Mouse (Mus musculus): ENCODE measurements around the gene Smco3.

The Smco3 gene

GRCm38 (mm10) chr6:136845706-136846480 is 10.6 kb upstream of the Smco3 start:
- no peak for DNase-seq (ENCODE audit: low read depth)

GRCm38 (mm10) chr6:136844903-136845302 is 9.7 kb upstream of the Smco3 start:
- DNase-seq (ENCODE audit: low read depth): no peak

GRCm38 (mm10) chr6:136837323-136837722 is 2.1 kb upstream of the Smco3 start:
- no peak for DNase-seq (ENCODE audit: low read depth)

- peak; percentile 70 for DNase-seq (ENCODE audit: low read depth)
Observed at GRCm38 (mm10) chr6:136831712-136832111, 3.5 kb downstream of the Smco3 start.

- DNase-seq (ENCODE audit: low read depth): no peak
Observed at GRCm38 (mm10) chr6:136828681-136829080, 6.6 kb downstream of the Smco3 start.

GRCm38 (mm10) chr6:136827881-136828561 is 7.2 kb downstream of the Smco3 start, which contains the start of gene Wbp11:
Gene Wbp11 (minus strand): TSS chr6:136828233.
- DNase-seq (ENCODE audit: low read depth): peak; percentile 100

GRCm38 (mm10) chr6:136827516-136827880 is 7.8 kb downstream of the Smco3 start, which contains the start of gene BC049715:
Gene BC049715 (plus strand): TSS chr6:136827626.
- no peak for DNase-seq (ENCODE audit: low read depth)

GRCm38 (mm10) chr6:136827116-136827515 is 8.1 kb downstream of the Smco3 start:
- peak; percentile 31 for DNase-seq (ENCODE audit: low read depth)

- no peak for DNase-seq (ENCODE audit: low read depth)
Observed at GRCm38 (mm10) chr6:136824987-136825386, 10.3 kb downstream of the Smco3 start.

- DNase-seq (ENCODE audit: low read depth): no peak
Observed at GRCm38 (mm10) chr6:136821086-136821485, 14.2 kb downstream of the Smco3 start.

- no peak for DNase-seq (ENCODE audit: low read depth)
Observed at GRCm38 (mm10) chr6:136820381-136820780, 14.9 kb downstream of the Smco3 start.

- no peak for DNase-seq (ENCODE audit: low read depth)
Observed at GRCm38 (mm10) chr6:136817549-136817948, 17.7 kb downstream of the Smco3 start.

GRCm38 (mm10) chr6:136816826-136817225 is 18.4 kb downstream of the Smco3 start:
- DNase-seq (ENCODE audit: low read depth): no peak

- DNase-seq (ENCODE audit: low read depth): peak; percentile 56
Observed at GRCm38 (mm10) chr6:136815381-136815780, 19.9 kb downstream of the Smco3 start.

- peak; percentile 31 for DNase-seq (ENCODE audit: low read depth)
Observed at GRCm38 (mm10) chr6:136813117-136813516, 22.1 kb downstream of the Smco3 start.

GRCm38 (mm10) chr6:136811196-136811595 is 24.1 kb downstream of the Smco3 start:
- no peak for DNase-seq (ENCODE audit: low read depth)

GRCm38 (mm10) chr6:136809673-136810072 is 25.6 kb downstream of the Smco3 start:
- no peak for DNase-seq (ENCODE audit: low read depth)

GRCm38 (mm10) chr6:136809077-136809476 is 26.2 kb downstream of the Smco3 start:
- peak; percentile 98 for DNase-seq (ENCODE audit: low read depth)

GRCm38 (mm10) chr6:136808631-136809046 is 26.6 kb downstream of the Smco3 start:
- no peak for DNase-seq (ENCODE audit: low read depth)

GRCm38 (mm10) chr6:136808014-136808417 is 27.2 kb downstream of the Smco3 start, which contains the start of gene H2afj:
Gene H2afj (plus strand): TSS chr6:136808244.
- peak; percentile 98 for DNase-seq (ENCODE audit: low read depth)

- DNase-seq (ENCODE audit: low read depth): no peak
Observed at GRCm38 (mm10) chr6:136807395-136808013, 27.7 kb downstream of the Smco3 start.

GRCm38 (mm10) chr6:136806819-136807218 is 28.4 kb downstream of the Smco3 start:
- no peak for DNase-seq (ENCODE audit: low read depth)

- peak; percentile 44 for DNase-seq (ENCODE audit: low read depth)
Observed at GRCm38 (mm10) chr6:136805409-136805775, 29.9 kb downstream of the Smco3 start.
